8 mouse cellular contexts compared by ENCODE assay signal in genomic region chr11:118355640-118356039, GRCm38 (mm10). TPM values are rescaled to one million over a fixed set of nuclear protein-coding genes. Genes with fewer than 3 reads are reported as not detected.
A peak's percentile ranks its signal among the peaks of the same experiment; 100 is the strongest.
DNase-seq lines count a peak whose midpoint lies in the region; ATAC-seq and TF ChIP-seq lines count a peak whose summit lies in the region.

TSS of gene Timp2 (minus strand) at chr11:118355740.

- H3K4me2 ChIP-seq in lung, postnatal 0 days (replicated peaks; ENCODE audit: low read depth, low read length), result peak within 1 kb of the TSS; percentile 93
- peak within 1 kb of the TSS; percentile 77 for H3K4me2 ChIP-seq in embryonic facial prominence, embryonic 14.5 days (ENCODE audit: low read depth, low read length)
- peak within 1 kb of the TSS; percentile 85 for H3K4me2 ChIP-seq in limb, embryonic 12.5 days
- H3K4me2 ChIP-seq in stomach, embryonic 14.5 days (replicated peaks; ENCODE audit: low read depth, low read length), result peak within 1 kb of the TSS; percentile 70

- peak within 1 kb of the TSS; percentile 84 for H3K4me3 ChIP-seq in lung, postnatal 0 days (ENCODE audit: low read depth, low read length)
- peak within 1 kb of the TSS; percentile 88 for H3K4me3 ChIP-seq in embryonic facial prominence, embryonic 14.5 days (ENCODE audit: low read depth, low read length)
- H3K4me3 ChIP-seq in limb, embryonic 12.5 days (replicated peaks), result peak within 1 kb of the TSS; percentile 88
- H3K4me3 ChIP-seq in stomach, embryonic 14.5 days (ENCODE audit: low read depth, low read length), result peak within 1 kb of the TSS; percentile 79

- peak within 1 kb of the TSS; percentile 91 for H3K9ac ChIP-seq in lung, postnatal 0 days (replicated peaks; ENCODE audit: low read depth)
- peak within 1 kb of the TSS; percentile 97 for H3K9ac ChIP-seq in embryonic facial prominence, embryonic 14.5 days (ENCODE audit: low read depth, low read length)
- peak within 1 kb of the TSS; percentile 98 for H3K9ac ChIP-seq in limb, embryonic 12.5 days (replicated peaks)
- peak within 1 kb of the TSS; percentile 92 for H3K9ac ChIP-seq in stomach, embryonic 14.5 days (replicated peaks; ENCODE audit: low read depth, low read length)

- intact Hi-C loops in heart, postnatal 14 days (cut with DNase I), result loop anchor here (2.0 kb wide), 1 partner anchor 37 kb away; no protein-coding TSS in a partner anchor

- no peak for TF ChIP-seq EP300 in lung, postnatal 0 days (IDR thresholded peaks at IDR 0.05)

- DNase-seq in lung, postnatal 0 days (ENCODE audit: low spot score), result no peak
- no peak for DNase-seq in lung, postnatal 4 days
- no peak for DNase-seq in embryonic facial prominence, embryonic 14.5 days (ENCODE audit: low spot score)
- no peak for DNase-seq in heart, postnatal 14 days
- DNase-seq in cerebellum, adult 11-12 months, result no peak
- DNase-seq in ovary, postnatal 14 days (ENCODE audit: low spot score), result no peak

- no peaks in the 10 kb centered on the region for H3K27me3 ChIP-seq in lung, postnatal 0 days (replicated peaks; ENCODE audit: insufficient read depth, low read length)
- H3K27me3 ChIP-seq in embryonic facial prominence, embryonic 14.5 days (replicated peaks; ENCODE audit: control insufficient read depth, insufficient read depth, low read length), result no peaks in the 10 kb centered on the region
- no peaks in the 10 kb centered on the region; the same call in 1 of the 2 replicates for H3K27me3 ChIP-seq in limb, embryonic 12.5 days
- H3K27me3 ChIP-seq in stomach, embryonic 14.5 days (ENCODE audit: control insufficient read depth, insufficient read depth, low read length), result no peaks in the 10 kb centered on the region

- TF ChIP-seq CTCF in lung, postnatal 0 days (IDR thresholded peaks at IDR 0.05), result no peak

- peak within 1 kb of the TSS; percentile 90 for H3K27ac ChIP-seq in lung, postnatal 0 days (ENCODE audit: low read length)
- peak within 1 kb of the TSS; percentile 97 for H3K27ac ChIP-seq in embryonic facial prominence, embryonic 14.5 days (replicated peaks; ENCODE audit: low read depth, low read length)
- H3K27ac ChIP-seq in limb, embryonic 12.5 days, result peak within 1 kb of the TSS; percentile 95
- H3K27ac ChIP-seq in stomach, embryonic 14.5 days (ENCODE audit: low read length), result peak within 1 kb of the TSS; percentile 91

- H3K4me1 ChIP-seq in lung, postnatal 0 days (ENCODE audit: insufficient read depth, low read depth, low read length), result peaks cover 18% of the 10 kb centered on the region
- H3K4me1 ChIP-seq in embryonic facial prominence, embryonic 14.5 days (ENCODE audit: control insufficient read depth, insufficient read depth, low read length), result peaks cover 31% of the 10 kb centered on the region
- H3K4me1 ChIP-seq in limb, embryonic 12.5 days (replicated peaks), result peaks cover 42% of the 10 kb centered on the region
- H3K4me1 ChIP-seq in stomach, embryonic 14.5 days (ENCODE audit: control insufficient read depth, insufficient read depth, low read length), result peaks cover 22% of the 10 kb centered on the region

- 41% methylated on average over 6 of the region's 6 CpGs for WGBS in lung, postnatal 0 days
- 39% methylated on average over 6 of the region's 6 CpGs for WGBS in embryonic facial prominence, embryonic 14.5 days
- 35% methylated on average over 6 of the region's 6 CpGs for WGBS in limb, embryonic 12.5 days
- 32% methylated on average over 6 of the region's 6 CpGs for WGBS in stomach, embryonic 14.5 days

- no peaks in the 10 kb centered on the region for H3K36me3 ChIP-seq in lung, postnatal 0 days (ENCODE audit: insufficient read depth, low read length)
- peaks cover 13% of the 10 kb centered on the region; the same call in 1 of the 2 replicates for H3K36me3 ChIP-seq in embryonic facial prominence, embryonic 14.5 days (ENCODE audit: control insufficient read depth, insufficient read depth, low read length)
- peaks cover 17% of the 10 kb centered on the region for H3K36me3 ChIP-seq in limb, embryonic 12.5 days
- 0 out of 2 replicates have a peak, but pooled peaks cover 4% of the 10 kb centered on the region for H3K36me3 ChIP-seq in stomach, embryonic 14.5 days (ENCODE audit: control insufficient read depth, insufficient read depth, low read length)

- ATAC-seq in lung, postnatal 0 days, result no peak
- no peak for ATAC-seq in embryonic facial prominence, embryonic 14.5 days (ENCODE audit: low read depth)
- no peak for ATAC-seq in limb, embryonic 12.5 days (ENCODE audit: insufficient number of reproducible peaks, insufficient read depth, low FRiP score, low TSS enrichment, low read depth)
- no peak for ATAC-seq in stomach, embryonic 14.5 days (ENCODE audit: insufficient number of reproducible peaks, insufficient read depth, low FRiP score, low read depth)

- H3K9me3 ChIP-seq in lung, postnatal 0 days (ENCODE audit: low read length), result no peaks in the 10 kb centered on the region
- H3K9me3 ChIP-seq in embryonic facial prominence, embryonic 14.5 days (ENCODE audit: control insufficient read depth, low read length), result no peaks in the 10 kb centered on the region
- no peaks in the 10 kb centered on the region for H3K9me3 ChIP-seq in limb, embryonic 12.5 days
- no peaks in the 10 kb centered on the region for H3K9me3 ChIP-seq in stomach, embryonic 14.5 days (ENCODE audit: control insufficient read depth, low read depth, low read length)

RNA-seq across cellular contexts. Expression of gene Timp2, which starts in this region (rescaled TPM):
- polyA plus RNA-seq in lung, postnatal 0 days (2015; fragmentation: Nextera tagmentation; extraction: Ambion mirVana), result 105 and 107 TPM in 2 replicates
- 182 and 196 TPM in 2 replicates for polyA plus RNA-seq in embryonic facial prominence, embryonic 14.5 days (2014; fragmentation: Nextera tagmentation; extraction: Ambion mirVana)
- 100 to 1,000 TPM; 150 to 168 TPM for total RNA-seq in heart, postnatal 14 days (2021)
- polyA plus RNA-seq in limb, embryonic 12.5 days (2016; fragmentation: Nextera tagmentation; extraction: Ambion mirVana), result 77.6 and 91.3 TPM in 2 replicates
- 101 and 109 TPM in 2 replicates for polyA plus RNA-seq in stomach, embryonic 14.5 days (2014; fragmentation: Nextera tagmentation; extraction: Ambion mirVana)
